Mouse (Mus musculus) hindbrain, embryonic 11.5 days (tissue): Measurements from ENCODE around the gene Engase. TPM values are rescaled to one million over a fixed set of nuclear protein-coding genes. Genes with fewer than 3 reads are reported as not detected.

Experiments
- ATAC-seq: fragments of 200-750 bp; cut with Nextera tagmentation; 2 replicates; pipeline ENCODE4 v1.8.0; 2017; ENCODE audit warnings: mild to moderate bottlenecking, moderate TSS enrichment, moderate library complexity; ENCODE audit not compliant: low FRiP score
- DNase-seq: peaks from one replicate; pipeline ENCODE4 v3.0.0-alpha.2; 2015; ENCODE audit warnings: low spot score
- H3K27ac ChIP-seq: fragments of 300-500 bp; sonication (generic); 2 replicates; pipeline ENCODE4 v1.5.1; 2014; ENCODE audit warnings: mild to moderate bottlenecking, low read depth, low read length
- H3K27me3 ChIP-seq: fragments of 300-500 bp; sonication (generic); 2 replicates; pipeline ENCODE4 v1.6.1; 2014; ENCODE audit warnings: mild to moderate bottlenecking, low read length, moderate library complexity, mixed read lengths; ENCODE audit not compliant: control insufficient read depth, insufficient read depth
- H3K36me3 ChIP-seq: fragments of 300-500 bp; sonication (generic); 2 replicates; pipeline ENCODE4 v1.6.1; 2014; ENCODE audit warnings: mild to moderate bottlenecking, low read length, moderate library complexity, mixed read lengths; ENCODE audit not compliant: control insufficient read depth, insufficient read depth
- H3K4me1 ChIP-seq: fragments of 300-500 bp; sonication (generic); replicated peaks from 2 replicates; pipeline ENCODE4 v1.6.1; 2014; ENCODE audit warnings: low read length, mixed read lengths; ENCODE audit not compliant: control insufficient read depth, insufficient read depth
- H3K4me2 ChIP-seq: fragments of 300-500 bp; sonication (generic); replicated peaks from 2 replicates; pipeline ENCODE4 v1.6.1; 2014; ENCODE audit warnings: mild to moderate bottlenecking, low read depth, low read length
- H3K4me3 ChIP-seq: fragments of 300-500 bp; sonication (generic); 2 replicates; pipeline ENCODE4 v1.5.1; 2014; ENCODE audit warnings: low read depth, low read length
- H3K9ac ChIP-seq: fragments of 300-500 bp; sonication (generic); 2 replicates; pipeline ENCODE4 v1.6.1; 2014; ENCODE audit warnings: low read depth, low read length
- H3K9me3 ChIP-seq: fragments of 300-500 bp; sonication (generic); 2 replicates; pipeline ENCODE4 v1.6.1; 2016; ENCODE audit warnings: low read length; ENCODE audit not compliant: control insufficient read depth
- WGBS: fragments of 180-500 bp; shearing (Covaris S2); extraction: QIAGEN DNeasy Blood & Tissue Kit; methylation state at CpG from one replicate; pipeline ENCODE4 v1.1.7; 2014; 5-methylcytosine and 5-hydroxymethylcytosine counted together
- polyA plus RNA-seq: library from polyadenylated mRNA; unstranded; fragments of >200 nt; fragmentation: Nextera tagmentation; extraction: Ambion mirVana; gene quantifications from 2 replicates; pipeline ENCODE4 v1.2.1, GENCODE M21; 2014

Engase gene
- polyA plus RNA-seq, 1 experiment from 2014 or later, result 4.7 TPM

- ATAC-seq (no peak), DNase-seq (no peak)
- H3K36me3 ChIP-seq, result no peaks in the 10 kb centered on the region
- H3K4me1 ChIP-seq, result peaks cover 5% of the 10 kb centered on the region
- H3K4me3 ChIP-seq, result no peak overlapping the region
- 93% methylated on average over 11 of the region's 11 CpGs for WGBS
- H3K9ac ChIP-seq, result no peak overlapping the region
- no peaks in the 10 kb centered on the region for H3K9me3 ChIP-seq
- no peak overlapping the region for H3K4me2 ChIP-seq
- H3K27ac ChIP-seq, result no peak overlapping the region
- no peaks in the 10 kb centered on the region for H3K27me3 ChIP-seq
Measured at GRCm38 (mm10) chr11:118481231-118481630, 4.6 kb downstream of the Engase start.

GRCm38 (mm10) chr11:118481751-118482150 lies 5.1 kb downstream of the Engase start:
- H3K4me1 ChIP-seq, result peaks cover 5% of the 10 kb centered on the region
- H3K4me2 ChIP-seq, result no peak overlapping the region
- H3K4me3 ChIP-seq, result no peak overlapping the region
- WGBS, result 88% methylated on average over 14 of the region's 14 CpGs
- no peak for ATAC-seq
- H3K27ac ChIP-seq, result no peak overlapping the region
- no peak for DNase-seq
- H3K36me3 ChIP-seq, result no peaks in the 10 kb centered on the region
- H3K9ac ChIP-seq, result no peak overlapping the region
- H3K27me3 ChIP-seq, result no peaks in the 10 kb centered on the region
- no peaks in the 10 kb centered on the region for H3K9me3 ChIP-seq

GRCm38 (mm10) chr11:118484169-118484568 lies 7.5 kb downstream of the Engase start:
- Histone ChIP-seq H3K36me3 (no peaks in the 10 kb centered on the region), H3K4me3 (no peak overlapping the region), H3K4me1 (no peaks in the 10 kb centered on the region), H3K27me3 (no peaks in the 10 kb centered on the region), H3K9me3 (no peaks in the 10 kb centered on the region), H3K9ac (no peak overlapping the region), H3K4me2 (no peak overlapping the region), H3K27ac (no peak overlapping the region)
- WGBS, result 86% methylated on average over 8 of the region's 8 CpGs
- DNase-seq (no peak), ATAC-seq (no peak)

- no peak overlapping the region for H3K27ac ChIP-seq
- peaks cover under 1% of the 10 kb centered on the region; the same call in 1 of the 2 replicates for H3K4me1 ChIP-seq
- H3K36me3 ChIP-seq, result no peaks in the 10 kb centered on the region
- H3K4me3 ChIP-seq, result no peak overlapping the region
- no peaks in the 10 kb centered on the region for H3K9me3 ChIP-seq
- ATAC-seq (no peak), DNase-seq (no peak)
- no peak overlapping the region for H3K9ac ChIP-seq
- 68% methylated on average over 11 of the region's 11 CpGs for WGBS
- H3K4me2 ChIP-seq, result no peak overlapping the region
- no peaks in the 10 kb centered on the region for H3K27me3 ChIP-seq
Measured at GRCm38 (mm10) chr11:118485338-118485737, 8.7 kb downstream of the Engase start.

- H3K9me3 ChIP-seq, result no peaks in the 10 kb centered on the region
- no peaks in the 10 kb centered on the region for H3K27me3 ChIP-seq
- H3K4me3 ChIP-seq, result no peak overlapping the region
- no peak overlapping the region for H3K4me2 ChIP-seq
- no peaks in the 10 kb centered on the region for H3K36me3 ChIP-seq
- no peak for ATAC-seq
- WGBS, result 88% methylated on average over 3 of the region's 3 CpGs
- no peak overlapping the region for H3K27ac ChIP-seq
- H3K9ac ChIP-seq, result no peak overlapping the region
- peaks cover 4% of the 10 kb centered on the region; the same call in 1 of the 2 replicates for H3K4me1 ChIP-seq
- DNase-seq, result no peak
Measured at GRCm38 (mm10) chr11:118485780-118486179, 9.2 kb downstream of the Engase start.

GRCm38 (mm10) chr11:118486281-118486680 lies 9.7 kb downstream of the Engase start:
- Histone ChIP-seq H3K4me2 (no peak overlapping the region), H3K27me3 (no peaks in the 10 kb centered on the region), H3K9ac (no peak overlapping the region), H3K4me3 (no peak overlapping the region), H3K27ac (no peak overlapping the region), H3K4me1 (peaks cover 4% of the 10 kb centered on the region; the same call in 1 of the 2 replicates), H3K36me3 (no peaks in the 10 kb centered on the region), H3K9me3 (no peaks in the 10 kb centered on the region)
- no peak for DNase-seq
- WGBS, result 85% methylated on average over 6 of the region's 6 CpGs
- no peak for ATAC-seq

- Histone ChIP-seq H3K4me3 (no peak overlapping the region), H3K4me2 (no peak overlapping the region), H3K9me3 (no peaks in the 10 kb centered on the region), H3K9ac (no peak overlapping the region), H3K27ac (no peak overlapping the region), H3K27me3 (no peaks in the 10 kb centered on the region), H3K36me3 (no peaks in the 10 kb centered on the region), H3K4me1 (peaks cover 4% of the 10 kb centered on the region; the same call in 1 of the 2 replicates)
- ATAC-seq, result no peak
- WGBS, result 88% methylated on average over 29 of the region's 29 CpGs
- DNase-seq, result no peak
Measured at GRCm38 (mm10) chr11:118486881-118487772, 10.5 kb downstream of the Engase start.

- no peak for ATAC-seq
- no peak overlapping the region for H3K27ac ChIP-seq
Measured at GRCm38 (mm10) chr11:118488191-118488906, 11.7 kb downstream of the Engase start.

More at GRCm38 (mm10) chr11:118488191-118488906, 11.7 kb downstream of the Engase start:
- H3K9me3 ChIP-seq, result no peaks in the 10 kb centered on the region
- H3K4me1 ChIP-seq, result peaks cover 4% of the 10 kb centered on the region; the same call in 1 of the 2 replicates
- no peaks in the 10 kb centered on the region for H3K27me3 ChIP-seq
- no peak overlapping the region for H3K4me3 ChIP-seq
- H3K36me3 ChIP-seq, result no peaks in the 10 kb centered on the region
- no peak overlapping the region for H3K9ac ChIP-seq
- no peak overlapping the region for H3K4me2 ChIP-seq
- 75% methylated on average over 8 of the region's 8 CpGs for WGBS
- no peak for DNase-seq
